Mouse (Mus musculus) CH12.LX (cell line): ENCODE data around the gene Kpnb1. TPM values are rescaled to one million over a fixed set of nuclear protein-coding genes. Genes with fewer than 3 reads are reported as not detected.

Experiments used
- DNase-seq: peaks from one replicate; pipeline ENCODE4 v3.0.0-alpha.2; 2013; ENCODE audit errors: extremely low read depth
- H3K27ac ChIP-seq: 2 replicates; pipeline ENCODE4 v1.5.1; 2012; ENCODE audit warnings: low read depth, mild to moderate bottlenecking, control low read depth, moderate library complexity; ENCODE audit not compliant: insufficient read depth
- H3K27me3 ChIP-seq: replicated peaks from 2 replicates; pipeline ENCODE3; 2012; ENCODE audit warnings: inconsistent platforms
- H3K36me3 ChIP-seq, 2 experiments: replicated peaks in 1 of 2; 2 replicates each; pipeline versions ENCODE3 to v1.6.1; 2012; ENCODE audit warnings: inconsistent platforms in 1 of 2, low read length in 1 of 2, mild to moderate bottlenecking in 1 of 2, mixed read lengths in 1 of 2, moderate library complexity in 1 of 2; ENCODE audit not compliant: control insufficient read depth in 1 of 2, insufficient read depth in 1 of 2
- H3K4me1 ChIP-seq, 2 experiments: 2 replicates each; pipeline ENCODE4 v1.6.1; 2012; ENCODE audit warnings: inconsistent platforms in 1 of 2, moderate library complexity in 1 of 2; ENCODE audit not compliant: insufficient read depth in 2 of 2, control insufficient read depth in 1 of 2
- H3K4me2 ChIP-seq: 2 replicates; pipeline ENCODE4 v1.6.1; 2012; ENCODE audit warnings: low read depth, mild to moderate bottlenecking, control low read depth; ENCODE audit not compliant: poor library complexity, insufficient read depth, severe bottlenecking
- H3K4me3 ChIP-seq, 3 experiments: fragments of 150-350 bp in 1 of 3; sonication (generic) in 1 of 3; replicated peaks in 1 of 3; 2 replicates each; pipeline versions ENCODE3 to v1.5.1; 2011 to 2012; ENCODE audit warnings: low read depth in 2 of 3, low read length in 2 of 3, mild to moderate bottlenecking in 2 of 3, moderate library complexity in 2 of 3, control low read depth in 1 of 3, improper control_type of control experiment in 1 of 3, inconsistent platforms in 1 of 3, mixed read lengths in 1 of 3; ENCODE audit not compliant: poor library complexity in 1 of 3
- H3K79me2 ChIP-seq: replicated peaks from 2 replicates; pipeline ENCODE4 v1.6.1; 2012; ENCODE audit warnings: mild to moderate bottlenecking, moderate library complexity; ENCODE audit not compliant: control insufficient read depth, poor library complexity, insufficient read depth, severe bottlenecking; ENCODE audit errors: extremely low read depth
- H3K9ac ChIP-seq: 2 replicates; pipeline ENCODE4 v1.6.1; 2012; ENCODE audit warnings: low read depth, mild to moderate bottlenecking, control low read depth, moderate library complexity; ENCODE audit not compliant: insufficient read depth
- H3K9me3 ChIP-seq: replicated peaks from 2 replicates; pipeline ENCODE3; 2012; ENCODE audit warnings: low read length, inconsistent platforms, mixed read lengths
- CHD1 ChIP-seq: IDR thresholded peaks from 2 replicates; pipeline ENCODE4 v1.6.1; 2012; ENCODE audit warnings: low read depth, low read length, improper control_type of control experiment, inconsistent platforms
- CHD2 ChIP-seq: IDR thresholded peaks from 2 replicates; pipeline ENCODE4 v1.6.1; 2011; ENCODE audit warnings: low read length, improper control_type of control experiment
- CTCF ChIP-seq, 2 experiments: IDR thresholded peaks in 1 of 2; conservative IDR thresholded peaks in 1 of 2; 2 replicates each; pipeline ENCODE4 v1.5.1; 2011 to 2012; ENCODE audit warnings: low read depth in 2 of 2, low read length in 2 of 2, improper control_type of control experiment in 1 of 2, inconsistent platforms in 1 of 2, mild to moderate bottlenecking in 1 of 2, moderate library complexity in 1 of 2
- EP300 ChIP-seq: IDR thresholded peaks from 2 replicates; pipeline ENCODE4 v1.6.1; 2011; ENCODE audit warnings: low read length, improper control_type of control experiment
- GABPA ChIP-seq: IDR thresholded peaks from 2 replicates; pipeline ENCODE4 v1.6.1; 2012; ENCODE audit warnings: low read depth, low read length, improper control_type of control experiment, inconsistent platforms; ENCODE audit not compliant: insufficient replicate concordance
- HCFC1 ChIP-seq: IDR thresholded peaks from 2 replicates; pipeline ENCODE4 v1.6.1; 2012; ENCODE audit warnings: low read depth, mild to moderate bottlenecking, inconsistent platforms, low read length, improper control_type of control experiment
- IRF4 ChIP-seq: IDR thresholded peaks from 2 replicates; pipeline ENCODE4 v1.6.1; 2014; ENCODE audit warnings: low read depth, mild to moderate bottlenecking, inconsistent platforms, low read length, improper control_type of control experiment
- JUN ChIP-seq: IDR thresholded peaks from 2 replicates; pipeline ENCODE4 v1.6.1; 2011; ENCODE audit warnings: low read depth, mild to moderate bottlenecking, low read length, improper control_type of control experiment, moderate library complexity; ENCODE audit not compliant: insufficient read depth
- MAFK ChIP-seq: IDR thresholded peaks from 2 replicates; pipeline ENCODE4 v1.6.1; 2011; ENCODE audit warnings: low read length, improper control_type of control experiment; ENCODE audit not compliant: insufficient replicate concordance
- MAX ChIP-seq: IDR thresholded peaks from 2 replicates; pipeline ENCODE4 v1.6.1; 2011; ENCODE audit warnings: low read length, improper control_type of control experiment
- MAZ ChIP-seq: IDR thresholded peaks from 2 replicates; pipeline ENCODE4 v1.6.1; 2012; ENCODE audit warnings: low read depth, mild to moderate bottlenecking, inconsistent platforms, low read length, improper control_type of control experiment, moderate library complexity
- MEF2A ChIP-seq: IDR thresholded peaks from 2 replicates; pipeline ENCODE4 v1.6.1; 2014; ENCODE audit warnings: low read depth, mild to moderate bottlenecking, inconsistent platforms, low read length, improper control_type of control experiment, borderline replicate concordance
- MXI1 ChIP-seq: IDR thresholded peaks from 2 replicates; pipeline ENCODE4 v1.6.1; 2011; ENCODE audit warnings: mild to moderate bottlenecking, low read depth, low read length, improper control_type of control experiment
- MYC ChIP-seq: IDR thresholded peaks from 2 replicates; pipeline ENCODE4 v1.6.1; 2011; ENCODE audit warnings: low read depth, mild to moderate bottlenecking, improper control_type of control experiment, low read length
- NRF1 ChIP-seq: IDR thresholded peaks from 2 replicates; pipeline ENCODE4 v1.6.1; 2014; ENCODE audit warnings: low read depth, mild to moderate bottlenecking, inconsistent platforms, low read length, improper control_type of control experiment, moderate library complexity
- PAX5 ChIP-seq: IDR thresholded peaks from 2 replicates; pipeline ENCODE4 v1.6.1; 2012; ENCODE audit warnings: low read length, inconsistent platforms, mixed read lengths
- POLR2A ChIP-seq: IDR thresholded peaks from 2 replicates; pipeline ENCODE4 v1.6.1; 2011; ENCODE audit warnings: low read depth, mild to moderate bottlenecking, improper control_type of control experiment, low read length
- RAD21 ChIP-seq: IDR thresholded peaks from 2 replicates; pipeline ENCODE4 v1.6.1; 2011; ENCODE audit warnings: low read depth, mild to moderate bottlenecking, low read length, improper control_type of control experiment, moderate library complexity
- RCOR1 ChIP-seq: conservative IDR thresholded peaks from 2 replicates; pipeline ENCODE4 v1.6.1; 2012; ENCODE audit warnings: low read depth, mild to moderate bottlenecking, inconsistent platforms, low read length, improper control_type of control experiment
- SMC3 ChIP-seq: IDR thresholded peaks from 2 replicates; pipeline ENCODE4 v1.6.1; 2011; ENCODE audit warnings: low read depth, low read length, improper control_type of control experiment
- USF1 ChIP-seq: IDR thresholded peaks from 2 replicates; pipeline ENCODE4 v1.6.1; 2014; ENCODE audit warnings: low read depth, mild to moderate bottlenecking, inconsistent platforms, low read length, improper control_type of control experiment
- ZC3H11A ChIP-seq: IDR thresholded peaks from 2 replicates; pipeline ENCODE4 v1.6.1; 2012; ENCODE audit warnings: low read depth, mild to moderate bottlenecking, inconsistent platforms, low read length, improper control_type of control experiment
- ZNF384 ChIP-seq: IDR thresholded peaks from 2 replicates; pipeline ENCODE4 v1.6.1; 2012; ENCODE audit warnings: low read depth, low read length, improper control_type of control experiment, inconsistent platforms
- dilution Hi-C: fragments of 300-500 bp; cut with MboI; formaldehyde crosslinking; loops from 2 replicates; pipeline ENCODE4 v1.14.3; 2020; ENCODE audit warnings: low sequenced_read_pairs; ENCODE audit not compliant: extremely low pct_unique_long_range_greater_than_20kb, extremely low pct_ligation_motif_present
- in situ Hi-C: fragments of 300-500 bp; cut with MboI; formaldehyde crosslinking; loops from 3 replicates; pipeline ENCODE4 v1.14.3; 2019; ENCODE audit warnings: low sequenced_read_pairs, low pct_ligation_motif_present, low pct_unique_long_range_greater_than_20kb, mixed read lengths
- polyA plus RNA-seq: library from polyadenylated mRNA; unstranded; fragments of >175 nt; gene quantifications from 2 replicates; pipeline ENCODE4 v1.2.1, GENCODE M21; 2012; ENCODE audit warnings: low read depth; ENCODE audit not compliant: insufficient read length
- total RNA-seq, 2 experiments: library from RNA; depleted of rRNA; stranded (reverse); fragments of 300-350 nt in 1 of 2; fragments of >200 nt in 1 of 2; gene quantifications; 2 replicates each; pipeline ENCODE4 v1.2.3; 2012 to 2014

The Kpnb1 gene
- total and polyA plus RNA-seq, 3 experiments = 194 to 411 (median 234) TPM

DNA sequence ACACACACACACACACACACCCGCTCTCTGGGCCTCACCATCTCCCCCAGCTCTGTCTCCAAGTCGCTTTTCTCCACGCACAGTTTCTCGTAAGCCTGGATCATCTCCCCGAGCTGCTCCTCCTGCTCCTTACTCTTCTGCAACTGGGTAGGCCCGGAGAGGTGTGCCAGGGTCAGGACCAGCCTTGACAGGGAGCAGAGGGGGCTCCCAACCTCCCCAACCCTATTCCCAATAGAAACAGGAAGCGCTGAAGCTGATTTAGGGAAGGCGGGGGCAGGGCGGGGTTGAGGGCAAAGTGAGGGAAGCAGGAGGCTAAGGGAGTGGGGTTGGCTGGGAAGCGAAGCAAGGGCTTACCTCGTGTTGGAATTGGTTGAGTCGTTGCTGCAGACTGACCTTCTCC is 39.1 kb downstream of the Kpnb1 start:
- no peak overlapping the region for H3K4me3 ChIP-seq
- no peak overlapping the region for H3K27ac ChIP-seq

DNA sequence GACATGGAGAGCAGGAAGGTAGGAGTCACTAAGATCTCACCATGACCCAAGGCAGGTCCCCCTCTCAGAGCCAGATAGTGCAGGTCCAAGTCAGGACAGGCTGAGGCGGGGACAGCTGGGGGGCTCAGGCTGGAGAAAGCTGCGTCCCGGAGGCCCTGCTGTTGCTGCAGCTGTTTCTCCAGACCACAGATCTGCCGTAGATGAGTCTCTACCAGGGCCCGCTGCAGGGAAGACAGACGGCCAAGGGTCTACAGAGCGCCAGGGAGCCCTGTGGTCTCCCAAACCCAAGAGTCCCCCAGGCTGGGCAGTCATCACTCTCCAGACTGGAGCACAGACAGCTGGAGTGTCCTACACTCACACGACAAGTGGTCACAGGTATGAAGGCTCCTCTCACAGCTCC is 40.3 kb downstream of the Kpnb1 start:
- Histone ChIP-seq H3K27me3 (peaks cover 29% of the 10 kb centered on the region), H3K27ac (no peak overlapping the region), H3K9ac (no peak overlapping the region), H3K4me2 (no peak overlapping the region), H3K4me1 (peaks cover 30 to 58% of the 10 kb centered on the region in 2 experiments), H3K9me3 (no peaks in the 10 kb centered on the region), H3K4me3 (no peak overlapping the region), H3K79me2 (no peaks in the 10 kb centered on the region), H3K36me3 (peaks cover 0 to 5% of the 10 kb centered on the region in 2 experiments)
- TF ChIP-seq GABPA = no peak
- no peak for TF ChIP-seq CHD2
- no peak for TF ChIP-seq MAFK
- no peak for TF ChIP-seq RAD21
- TF ChIP-seq CHD1 = no peak
- no peak for TF ChIP-seq HCFC1
- no peak for TF ChIP-seq PAX5
- TF ChIP-seq MXI1 = no peak
- dilution Hi-C loops = no loop called here
- in situ Hi-C loops = loop anchor here (5.0 to 10.0 kb wide), 2 partner anchors 35 to 53 kb away; no protein-coding TSS in a partner anchor
- no peak for DNase-seq

More for the DNA sequence above, 39.1 kb downstream of the Kpnb1 start:
- no peak for TF ChIP-seq MEF2A
- no peak for TF ChIP-seq POLR2A
- no peak for TF ChIP-seq NRF1
- no peak for TF ChIP-seq ZNF384
- TF ChIP-seq EP300 = no peak
- no peak for TF ChIP-seq ZC3H11A
- no peak for TF ChIP-seq HCFC1
- TF ChIP-seq SMC3 = no peak
- no peak for TF ChIP-seq RCOR1
- TF ChIP-seq MAZ = no peak
- no peak for TF ChIP-seq IRF4
- no peak for TF ChIP-seq MYC
- TF ChIP-seq JUN = no peak
- TF ChIP-seq CTCF (conservative IDR thresholded peaks at IDR 0.05 in 1 of 2, IDR thresholded peaks at IDR 0.05 in 1 of 2; ENCODE audit: low read depth in 2 of 2, low read length in 2 of 2) = no peak
- no peak for TF ChIP-seq CHD2
- no peak for TF ChIP-seq RAD21
- TF ChIP-seq MAFK = no peak
- TF ChIP-seq MAX = no peak
- no peak for TF ChIP-seq USF1
- TF ChIP-seq GABPA = no peak
- in situ Hi-C loops (loop anchor here (5.0 to 10.0 kb wide), 2 partner anchors 36 to 54 kb away; no protein-coding TSS in a partner anchor), dilution Hi-C loops (no loop called here)
- Histone ChIP-seq H3K9ac (no peak overlapping the region), H3K9me3 (no peaks in the 10 kb centered on the region), H3K4me1 (peaks cover 27 to 54% of the 10 kb centered on the region in 2 experiments), H3K79me2 (no peaks in the 10 kb centered on the region), H3K27me3 (peaks cover 31% of the 10 kb centered on the region), H3K4me2 (no peak overlapping the region), H3K36me3 (peaks cover 0 to 6% of the 10 kb centered on the region in 2 experiments)
- DNase-seq = no peak
